Mouse (Mus musculus): ENCODE results near the gene Prb1. TPM values are rescaled to one million over a fixed set of nuclear protein-coding genes. Genes with fewer than 3 reads are reported as not detected.

The Prb1 gene
- polyA plus RNA-seq (2021; fragmentation: Nextera tagmentation): not detected in 2 replicates
- long read RNA-seq, experiment 1: 0 reads
- long read RNA-seq, experiment 2: 0 reads

DNA sequence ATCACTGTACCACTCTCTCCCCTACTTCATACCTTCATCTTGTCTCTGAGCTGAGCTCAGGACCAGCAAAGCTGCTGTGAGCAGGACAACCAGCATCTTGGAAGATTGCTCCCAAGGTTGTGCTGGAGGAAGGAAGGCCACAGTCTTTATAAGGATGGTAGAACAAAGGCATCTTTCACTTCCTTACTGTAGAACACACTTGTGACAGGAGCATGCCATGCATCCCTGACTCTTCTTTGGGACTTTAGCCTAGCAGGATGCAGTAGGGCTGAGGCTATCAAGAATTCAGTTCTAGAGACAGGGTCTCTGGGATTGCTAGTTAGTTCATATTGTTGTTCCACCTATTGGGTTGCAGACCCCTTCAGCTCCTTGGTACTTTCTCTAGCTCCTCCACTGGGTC lies at the start of gene Prb1:
Gene Prb1, minus strand, starts transcription at position 101 of the 400 bp plus-strand sequence.

Other genes with a start within 250 kb of the Prb1 start
- gene Prpmp5, start 104.2 kb upstream of the Prb1 start, polyA plus RNA-seq (2021; fragmentation: Nextera tagmentation): not detected in 2 replicates
- not detected in 2 replicates for gene Gm8882, start 153.6 kb upstream of the Prb1 start, polyA plus RNA-seq (2021; fragmentation: Nextera tagmentation)